Mouse (Mus musculus) cortical plate, adult 2 months (tissue): ENCODE results near the gene Arhgef17. TPM values are rescaled to one million over a fixed set of nuclear protein-coding genes. Genes with fewer than 3 reads are reported as not detected.
A peak's percentile ranks its signal among the peaks of the same experiment; 100 is the strongest.
"Not testable (repeated sequence)": the region's sequence is repeated elsewhere in the genome, so short reads cannot be mapped to it uniquely, and the experiment has no call there.

ENCODE experiments used
- H3K27ac ChIP-seq: fragments of 200-500 bp; 2 replicates; pipeline ENCODE4 v1.5.1; 2012; ENCODE audit warnings: low read length, control low read depth, inconsistent platforms; ENCODE audit not compliant: insufficient read depth
- H3K4me1 ChIP-seq: fragments of 200-500 bp; 2 replicates; pipeline ENCODE4 v1.6.1; 2011; ENCODE audit warnings: low read length; ENCODE audit not compliant: control insufficient read depth, insufficient read depth
- H3K4me3 ChIP-seq: fragments of 200-500 bp; 2 replicates; pipeline ENCODE4 v1.5.1; 2011; ENCODE audit warnings: mild to moderate bottlenecking, low read length, control low read depth; ENCODE audit not compliant: insufficient read depth
- CTCF ChIP-seq: fragments of 200-500 bp; IDR thresholded peaks from 2 replicates; pipeline ENCODE4 v1.5.1; 2011; ENCODE audit warnings: mild to moderate bottlenecking, control low read depth, low read length; ENCODE audit not compliant: insufficient read depth; ENCODE audit errors: extremely low read depth
- POLR2A ChIP-seq: fragments of 200-500 bp; IDR thresholded peaks from 2 replicates; pipeline ENCODE4 v1.6.1; 2011; ENCODE audit warnings: mild to moderate bottlenecking, low read length, control low read depth; ENCODE audit not compliant: insufficient read depth; ENCODE audit errors: extremely low read depth
- polyA plus RNA-seq: library from polyadenylated mRNA; depleted of rRNA; stranded (reverse); fragments of >200 nt; gene quantifications from 2 replicates; pipeline ENCODE4 v1.2.3, GENCODE M21; 2012

The Arhgef17 gene
- polyA plus RNA-seq, 1 experiment, result 91.3 TPM

DNA sequence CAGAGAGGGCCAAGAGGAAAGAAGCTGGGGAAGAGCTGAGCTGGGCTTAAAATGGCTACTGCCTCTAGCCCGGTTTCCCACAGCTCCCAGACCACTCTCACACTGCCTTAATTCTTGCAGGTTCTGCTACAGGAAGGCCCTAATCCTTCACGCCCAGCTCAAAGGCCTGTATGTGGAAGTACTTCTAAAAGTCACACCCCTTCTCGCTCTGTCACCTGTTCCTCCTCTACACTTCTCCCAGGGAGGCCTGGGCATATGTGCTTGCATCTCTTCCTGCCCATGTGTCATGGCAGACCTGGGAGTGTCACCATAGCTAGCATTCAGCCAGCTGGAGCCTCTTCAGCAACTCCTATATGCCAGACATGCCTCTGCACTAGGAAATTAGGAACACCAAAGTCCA is 78.5 kb downstream of the Arhgef17 start:
- no peak for TF ChIP-seq POLR2A
- no peak for TF ChIP-seq CTCF
- no peak overlapping the region for H3K27ac ChIP-seq
- H3K4me1 ChIP-seq, result peaks cover 6% of the 10 kb centered on the region
- H3K4me3 ChIP-seq, result no peak overlapping the region

DNA sequence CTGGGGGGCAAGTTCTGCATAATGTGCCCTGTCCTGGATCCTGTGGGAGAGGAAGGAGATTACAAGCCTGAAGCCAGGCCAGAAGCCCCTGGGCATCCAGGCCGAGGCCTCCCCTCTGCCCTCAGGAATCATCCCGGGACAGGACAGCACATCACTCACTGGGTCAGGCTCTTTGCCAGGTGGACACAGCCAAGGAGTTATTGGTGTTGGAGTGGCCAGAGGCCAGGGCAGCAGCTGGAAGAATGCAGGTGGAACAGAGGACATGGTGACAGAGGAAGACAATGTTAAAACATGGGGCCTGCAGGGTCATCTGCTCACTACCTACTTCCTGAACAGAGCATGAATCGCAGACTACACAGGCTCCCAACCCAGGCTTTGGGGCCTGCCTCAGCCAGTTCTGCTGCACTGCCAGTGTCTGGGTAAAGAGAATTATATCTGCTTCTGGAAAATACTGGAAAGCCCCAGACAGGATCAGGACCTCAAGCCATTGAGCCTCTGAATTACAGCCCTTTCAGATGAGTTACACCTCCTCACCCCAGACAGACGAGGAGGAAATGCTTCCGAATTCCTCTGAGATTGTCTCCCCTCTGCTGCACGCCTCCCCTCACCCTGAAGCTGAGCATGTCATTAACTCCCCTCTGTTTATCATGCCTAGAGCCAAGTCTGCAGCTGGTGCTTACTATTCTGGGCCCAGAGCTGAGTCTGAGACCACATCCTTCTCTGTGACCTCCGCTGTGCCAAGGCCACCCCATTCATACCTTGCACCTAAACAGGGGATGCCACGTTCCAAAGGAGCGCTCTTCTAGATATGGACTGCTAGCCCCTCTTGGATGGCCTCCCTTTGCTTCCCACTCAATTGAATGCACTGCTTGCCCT is 80.2 kb downstream of the Arhgef17 start:
- Histone ChIP-seq H3K27ac (no peak overlapping the region), H3K4me3 (no peak overlapping the region), H3K4me1 (peaks cover 2% of the 10 kb centered on the region; the same call in 1 of the 2 replicates)
- TF ChIP-seq CTCF (no peak), POLR2A (no peak)

DNA sequence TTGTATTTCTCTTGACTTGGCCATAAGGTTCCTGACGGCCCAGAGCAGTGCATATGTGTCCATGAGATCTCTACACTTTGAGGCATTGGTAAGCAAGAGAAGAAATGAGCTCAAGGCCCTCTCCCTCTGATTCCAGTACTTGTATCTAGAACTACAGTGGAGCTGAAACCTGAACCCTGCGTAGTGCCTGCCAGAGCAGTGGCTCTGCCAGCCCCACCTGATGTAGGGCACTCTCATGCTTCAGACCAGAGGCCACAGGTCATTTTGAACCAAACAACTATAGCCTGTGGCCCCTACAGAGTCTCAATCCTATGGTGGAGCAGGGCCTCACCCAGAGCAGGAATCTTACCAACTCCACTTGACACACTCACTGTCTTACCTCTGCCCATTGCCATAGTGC is 82.4 kb downstream of the Arhgef17 start:
- TF ChIP-seq POLR2A (no peak), CTCF (no peak)
- Histone ChIP-seq H3K4me1 (peaks cover 8% of the 10 kb centered on the region), H3K4me3 (no peak overlapping the region), H3K27ac (no peak overlapping the region)

DNA sequence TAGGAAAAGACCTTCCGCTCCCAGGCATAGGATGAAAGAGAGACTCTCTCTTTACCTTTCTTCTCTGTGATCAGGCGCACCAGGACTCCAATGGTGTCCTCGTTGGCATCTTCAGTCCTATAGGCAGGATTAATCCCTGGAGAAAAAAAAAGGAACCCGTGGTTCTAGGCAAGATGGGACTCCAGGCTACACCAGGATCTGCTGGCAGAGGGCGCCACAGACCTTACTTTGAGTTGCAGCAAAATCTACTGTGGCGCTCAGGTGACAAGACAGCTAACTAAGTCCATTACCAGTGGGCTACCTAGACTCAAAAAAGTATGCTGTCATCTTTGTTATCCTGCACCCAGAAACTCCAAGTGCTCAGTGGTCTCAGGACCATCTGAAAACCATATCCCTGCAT is 83.2 kb downstream of the Arhgef17 start:
- Histone ChIP-seq H3K4me3 (no peak overlapping the region), H3K4me1 (peaks cover 8% of the 10 kb centered on the region), H3K27ac (no peak overlapping the region)
- TF ChIP-seq POLR2A (no peak), CTCF (peak; percentile 86)

DNA sequence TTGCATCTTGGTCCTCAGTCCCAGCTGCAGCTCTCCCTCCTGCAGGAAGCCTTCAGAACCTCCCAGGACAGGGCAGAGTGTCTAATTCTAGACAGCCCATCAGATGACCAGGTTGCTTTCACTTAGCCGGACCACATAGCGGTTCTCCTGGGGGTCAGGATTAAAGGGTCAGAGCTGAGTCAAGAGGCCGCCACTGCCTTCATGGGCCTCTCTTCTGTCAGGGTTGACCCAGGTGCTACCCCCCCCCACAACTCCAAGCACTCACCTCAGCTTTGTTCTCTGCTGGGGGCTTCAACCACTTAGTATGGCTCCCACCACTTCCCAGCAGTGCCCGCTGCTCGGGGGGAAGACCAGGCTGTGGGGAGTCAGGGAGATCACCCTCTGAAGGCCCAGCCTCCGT is 84.8 kb downstream of the Arhgef17 start:
- Histone ChIP-seq H3K4me3 (no peak overlapping the region), H3K27ac (no peak overlapping the region), H3K4me1 (peaks cover 8% of the 10 kb centered on the region)
- TF ChIP-seq POLR2A (no peak), CTCF (no peak)

DNA sequence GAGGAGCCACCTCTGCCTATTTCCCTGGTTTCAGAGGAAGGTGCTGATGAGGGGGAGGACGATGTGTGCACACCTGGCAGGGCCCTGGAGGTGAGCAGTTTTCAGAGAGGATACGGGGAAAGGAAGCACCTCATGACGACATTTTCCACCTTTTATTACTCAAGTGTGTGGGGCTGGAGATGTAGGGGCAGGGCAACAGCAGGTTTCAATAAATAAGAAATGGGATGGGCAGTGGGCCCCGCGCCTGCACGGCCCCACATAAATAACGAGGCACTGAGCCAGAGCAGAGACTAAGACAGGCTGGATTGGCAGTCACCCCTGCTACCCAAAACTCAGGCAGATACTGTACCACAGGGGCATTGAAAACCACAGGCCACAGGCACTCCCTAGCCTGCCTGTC is 85.9 kb downstream of the Arhgef17 start:
- not testable (repeated sequence) for H3K27ac ChIP-seq, H3K4me3 ChIP-seq, H3K4me1 ChIP-seq

DNA sequence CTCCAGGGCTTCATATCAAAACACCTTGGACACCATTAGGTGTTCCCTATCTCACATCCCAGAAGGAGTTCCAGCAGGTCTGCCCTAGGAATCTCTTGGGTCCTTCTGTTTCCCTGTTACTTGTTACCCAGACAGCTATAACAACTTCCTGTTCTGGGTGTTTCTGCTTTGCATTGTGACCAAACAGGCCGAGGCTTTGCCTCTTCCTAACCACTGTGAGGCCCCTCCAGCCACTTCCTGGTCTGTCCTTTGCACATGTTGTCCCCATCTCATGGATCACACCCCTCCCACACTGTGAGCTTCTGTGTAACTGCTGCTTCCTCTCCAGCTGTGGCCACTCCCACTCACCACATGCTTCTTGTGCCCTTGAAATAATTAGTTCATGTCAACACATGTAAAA is 86.5 kb downstream of the Arhgef17 start:
- TF ChIP-seq POLR2A, result 0 out of 2 replicates have a peak, but pooled peaks have one; percentile 21
- no peak for TF ChIP-seq CTCF
- Histone ChIP-seq H3K4me3 (no peak overlapping the region), H3K4me1 (peaks cover 5% of the 10 kb centered on the region; the same call in 1 of the 2 replicates), H3K27ac (no peak overlapping the region; the same call in 1 of the 2 replicates)

DNA sequence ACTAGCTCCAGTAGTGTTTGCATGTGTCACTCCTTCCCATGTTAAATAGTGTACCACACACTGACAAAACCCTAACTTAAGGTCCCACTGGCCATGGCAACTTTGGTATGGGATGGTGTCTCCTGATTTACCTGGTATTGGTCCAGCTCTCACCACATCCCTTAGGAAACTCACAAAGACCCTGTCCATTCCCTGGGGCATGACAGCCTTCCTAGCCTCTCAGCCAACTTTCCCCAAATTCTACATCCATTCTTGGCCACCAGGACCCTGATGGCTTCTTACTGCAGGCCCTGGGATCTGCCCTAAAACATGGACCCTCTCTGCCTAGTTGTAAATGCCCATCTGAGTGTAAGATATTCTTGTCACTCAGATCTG is 86.9 kb downstream of the Arhgef17 start:
- H3K27ac ChIP-seq, result peak overlapping the region; percentile 17; the same call in 1 of the 2 replicates
- H3K4me1 ChIP-seq, result peaks cover 5% of the 10 kb centered on the region; the same call in 1 of the 2 replicates

DNA sequence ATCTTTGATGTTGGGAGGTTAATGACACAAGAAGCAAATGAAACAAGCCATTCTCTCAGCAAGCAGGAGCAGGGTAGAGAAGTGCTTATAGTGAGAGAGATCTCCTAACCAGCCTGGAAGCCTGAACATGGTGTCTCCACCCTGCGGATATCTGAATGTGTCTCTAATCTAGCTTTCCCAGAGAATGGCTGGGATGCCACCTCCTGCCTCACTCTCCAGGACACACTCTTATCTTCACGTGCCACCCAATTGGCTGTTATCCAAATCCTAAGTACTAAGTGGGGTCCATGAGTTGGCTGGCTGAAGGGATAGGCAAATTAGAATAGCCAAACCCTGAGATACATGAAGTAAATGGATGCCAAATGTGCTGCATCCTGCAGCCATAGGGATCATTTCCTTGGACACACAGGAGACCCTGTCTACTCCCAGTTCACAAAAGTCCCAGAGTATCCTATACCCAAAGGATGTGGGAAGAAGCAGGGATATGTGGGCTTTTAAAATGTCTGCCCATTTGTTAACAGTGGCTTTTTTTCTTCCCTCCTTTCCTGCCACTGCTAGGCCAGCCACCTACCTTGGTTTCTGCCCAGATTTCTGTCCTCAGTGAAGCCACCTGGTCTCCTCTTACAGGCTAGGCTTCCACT is 87.4 kb downstream of the Arhgef17 start:
- Histone ChIP-seq H3K4me3 (no peak overlapping the region), H3K4me1 (peaks cover 5% of the 10 kb centered on the region; the same call in 1 of the 2 replicates), H3K27ac (no peak overlapping the region; the same call in 1 of the 2 replicates)
- TF ChIP-seq CTCF, result no peak
- no peak for TF ChIP-seq POLR2A

More for the DNA sequence above, 86.9 kb downstream of the Arhgef17 start:
- TF ChIP-seq CTCF (no peak), POLR2A (no peak)
- H3K4me3 ChIP-seq, result no peak overlapping the region

DNA sequence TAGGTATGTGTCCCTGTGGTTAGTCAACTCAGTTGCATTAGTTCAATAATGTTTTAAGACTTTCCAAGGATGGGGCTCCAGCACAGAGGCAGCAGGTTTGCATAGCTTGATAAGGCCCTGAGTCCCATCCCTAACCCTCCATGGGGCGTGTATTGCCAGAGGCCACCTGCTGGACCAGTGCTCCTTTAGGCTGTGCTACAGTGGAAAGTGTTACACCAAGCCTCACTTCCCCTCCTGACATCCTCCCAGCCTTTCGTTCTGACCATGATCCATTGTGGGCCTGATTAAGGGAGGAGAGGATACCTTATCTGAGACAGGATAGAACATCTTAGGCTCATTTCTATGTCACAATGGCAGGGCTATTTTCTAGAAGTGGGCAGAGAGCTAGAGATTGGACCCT is 88.0 kb downstream of the Arhgef17 start:
- peaks cover 5% of the 10 kb centered on the region; the same call in 1 of the 2 replicates for H3K4me1 ChIP-seq
- H3K27ac ChIP-seq, result no peak overlapping the region
- TF ChIP-seq CTCF (no peak), POLR2A (no peak)
- no peak overlapping the region for H3K4me3 ChIP-seq
